Mouse (Mus musculus): Measurements from ENCODE around the gene H2-Q4.
A peak's percentile ranks its signal among the peaks of the same experiment; 100 is the strongest.
"Not testable (repeated sequence)": the region's sequence is repeated elsewhere in the genome, so short reads cannot be mapped to it uniquely, and the experiment has no call there.

Gene H2-Q4

DNA sequence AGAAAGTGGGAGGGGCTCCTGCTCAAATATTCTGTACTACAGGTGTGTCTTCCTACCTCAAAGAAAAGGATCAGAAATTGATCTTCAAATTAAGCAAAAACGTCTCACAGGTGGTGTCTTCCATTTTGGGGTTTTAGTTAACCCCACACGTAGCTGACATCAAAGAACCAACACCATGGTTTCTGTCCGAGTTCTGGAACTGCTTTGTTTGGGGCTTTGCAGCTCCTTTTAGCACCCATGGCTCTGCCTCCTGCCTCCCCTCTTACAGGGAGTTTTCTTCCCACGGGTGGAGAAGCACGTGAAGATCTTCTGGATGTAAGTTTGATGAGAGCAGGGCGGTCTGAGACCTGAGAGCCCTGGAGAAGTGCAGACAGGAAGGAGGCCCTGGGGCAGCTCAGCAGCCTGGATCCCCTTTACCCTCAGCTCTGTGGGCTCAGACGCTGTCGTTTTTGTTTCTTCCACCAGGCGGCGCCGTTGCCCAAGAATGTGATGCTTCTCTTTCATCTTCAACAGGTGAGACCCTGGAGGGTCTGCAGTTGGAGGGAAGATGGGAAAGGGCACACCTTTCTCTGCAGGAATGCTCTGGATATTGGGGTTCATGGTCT lies 40.9 kb downstream of the H2-Q4 start:
- peak in 1 of 2 experiments; percentile 53 for DNase-seq

DNA sequence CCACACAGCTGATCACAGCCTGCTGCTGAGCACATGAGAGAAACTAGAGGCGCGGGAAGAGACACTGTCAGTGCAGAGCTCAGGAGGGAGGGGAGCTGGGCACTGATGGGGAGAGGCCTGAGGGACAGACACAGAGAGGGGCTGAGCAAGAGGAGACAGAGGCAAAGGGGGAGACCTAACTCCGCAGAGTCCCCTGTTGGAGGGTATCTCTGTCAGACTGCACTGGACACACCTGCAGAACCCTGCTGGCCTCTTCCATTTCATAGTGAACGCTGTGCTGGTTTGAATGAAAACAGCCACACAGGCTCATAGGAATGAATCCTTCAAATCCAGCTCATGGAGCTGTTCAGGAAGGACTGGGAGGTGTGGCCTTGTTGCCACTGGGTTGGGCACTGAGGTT lies 41.9 kb downstream of the H2-Q4 start:
- not testable (repeated sequence) for DNase-seq

GRCm38 (mm10) chr17:35422360-35422759 lies 42.9 kb downstream of the H2-Q4 start:
- not testable (repeated sequence) for DNase-seq

DNA sequence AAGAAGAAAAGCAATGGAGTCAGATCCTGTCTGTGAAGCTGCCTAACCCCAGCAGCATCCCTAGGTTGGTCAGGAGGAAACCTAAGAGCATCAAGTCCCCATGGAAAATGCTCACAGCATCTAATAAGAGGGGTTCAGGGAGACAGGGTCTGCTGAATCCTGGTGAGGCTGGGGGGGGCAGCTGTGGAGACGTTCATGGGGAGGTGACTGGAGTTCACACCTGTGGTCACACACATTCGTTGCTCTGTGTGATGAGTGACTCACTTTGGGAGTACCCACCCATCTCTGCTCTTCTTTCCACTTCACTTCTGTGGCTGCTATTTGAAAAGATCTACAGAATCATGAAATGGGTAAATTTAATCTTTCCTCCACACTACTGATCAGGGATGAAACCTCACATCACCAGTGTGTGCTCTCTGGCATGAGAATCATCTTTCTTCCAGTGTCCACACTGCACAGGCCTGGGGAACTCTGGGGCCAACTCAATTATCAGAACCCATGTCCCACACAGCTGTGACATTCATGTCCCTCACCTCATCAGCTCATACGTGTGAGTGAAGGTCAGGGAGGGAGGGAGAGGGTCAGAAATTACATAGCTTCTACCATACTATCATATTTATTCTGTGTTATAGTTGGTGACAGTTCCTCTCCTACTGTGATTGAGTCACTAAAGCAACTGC lies 43.9 kb downstream of the H2-Q4 start:
- DNase-seq = not testable (repeated sequence)

- DNase-seq = not testable (repeated sequence)
These were observed 44.7 kb downstream of the H2-Q4 start for GRCm38 (mm10) chr17:35424106-35424505.

- DNase-seq = peak; percentile 40 to 55
These were observed 45.4 kb downstream of the H2-Q4 start, which contains the start of gene H2-Q6 for GRCm38 (mm10) chr17:35424624-35425416. TSS of gene H2-Q6 (plus strand) at chr17:35424850.

DNA sequence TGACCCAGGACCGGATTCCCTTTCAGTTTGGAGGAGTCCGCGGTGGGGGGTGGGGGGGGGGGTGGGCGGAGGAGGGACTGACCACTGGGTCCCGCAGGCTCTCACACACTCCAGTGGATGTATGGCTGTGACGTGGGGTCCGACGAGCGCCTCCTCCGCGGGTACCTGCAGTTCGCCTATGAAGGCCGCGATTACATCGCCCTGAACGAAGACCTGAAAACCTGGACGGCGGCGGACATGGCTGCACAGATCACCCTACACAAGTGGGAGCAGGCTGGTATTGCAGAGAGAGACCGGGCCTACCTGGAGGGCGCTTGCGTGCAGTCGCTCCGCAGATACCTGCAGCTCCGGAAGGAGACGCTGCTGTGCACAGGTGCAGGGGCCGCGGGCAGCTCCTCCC lies 46.1 kb downstream of the H2-Q4 start:
- DNase-seq = not testable (repeated sequence)

- DNase-seq = not testable (repeated sequence)
These were observed 49.5 kb downstream of the H2-Q4 start for GRCm38 (mm10) chr17:35428883-35429282.

- not testable (repeated sequence) for DNase-seq
These were observed 51.3 kb downstream of the H2-Q4 start for GRCm38 (mm10) chr17:35430671-35431070.

GRCm38 (mm10) chr17:35432167-35432566 lies 52.8 kb downstream of the H2-Q4 start:
- DNase-seq = not testable (repeated sequence)

- not testable (repeated sequence) for DNase-seq
These were observed 55.4 kb downstream of the H2-Q4 start for GRCm38 (mm10) chr17:35434836-35435235.
